ENCODE assay signal across 8 mouse cellular contexts in genomic region chr11:69416921-69417448, GRCm38 (mm10). TPM values are rescaled to one million over a fixed set of nuclear protein-coding genes. Genes with fewer than 3 reads are reported as not detected.
DNase-seq lines count a peak whose midpoint lies in the region; ATAC-seq lines count a peak whose summit lies in the region.

No protein-coding gene starts in this region.

- peak overlapping the region; percentile 95 for H3K4me2 ChIP-seq in kidney, embryonic 14.5 days (replicated peaks; ENCODE audit: low read depth, low read length)
- peak overlapping the region; percentile 96 for H3K4me2 ChIP-seq in hindbrain, embryonic 15.5 days
- H3K4me2 ChIP-seq in midbrain, embryonic 16.5 days (ENCODE audit: low read length), result peak overlapping the region; percentile 65

- peaks cover 14% of the 10 kb centered on the region for H3K36me3 ChIP-seq in kidney, embryonic 14.5 days (ENCODE audit: control insufficient read depth, insufficient read depth, low read length)
- peaks cover 6% of the 10 kb centered on the region; the same call in 1 of the 2 replicates for H3K36me3 ChIP-seq in hindbrain, embryonic 15.5 days
- H3K36me3 ChIP-seq in midbrain, embryonic 16.5 days (ENCODE audit: control insufficient read depth, insufficient read depth, low read length), result no peaks in the 10 kb centered on the region

- no peak for DNase-seq in kidney, postnatal 25 days
- peak; percentile 42 for DNase-seq in adipocyte (ENCODE audit: low spot score)
- no peak for DNase-seq in layer of hippocampus, adult 9-11 months
- no peak for DNase-seq in cerebellum, adult 9-11 months
- DNase-seq in layer of hippocampus, postnatal 25 days (ENCODE audit: extremely low spot score in 1 of 2, low spot score in 1 of 2), result no peak

- H3K27ac ChIP-seq in kidney, embryonic 14.5 days (ENCODE audit: low read depth, low read length), result peak overlapping the region; percentile 96
- H3K27ac ChIP-seq in hindbrain, embryonic 15.5 days (replicated peaks), result peak overlapping the region; percentile 98
- peak overlapping the region; percentile 99 for H3K27ac ChIP-seq in midbrain, embryonic 16.5 days (ENCODE audit: low read length)

- no peak for ATAC-seq in kidney, embryonic 14.5 days (ENCODE audit: low FRiP score, low TSS enrichment)
- no peak for ATAC-seq in hindbrain, embryonic 15.5 days (ENCODE audit: low FRiP score, low read depth)
- no peak for ATAC-seq in midbrain, embryonic 16.5 days

- peaks cover 14% of the 10 kb centered on the region for H3K27me3 ChIP-seq in kidney, embryonic 14.5 days (ENCODE audit: control insufficient read depth, insufficient read depth, low read length)
- H3K27me3 ChIP-seq in hindbrain, embryonic 15.5 days, result peaks cover 16% of the 10 kb centered on the region
- peaks cover 12% of the 10 kb centered on the region for H3K27me3 ChIP-seq in midbrain, embryonic 16.5 days (ENCODE audit: control insufficient read depth, insufficient read depth, low read depth, low read length)

- peak overlapping the region; percentile 69; the same call in 1 of the 2 replicates for H3K9ac ChIP-seq in kidney, embryonic 14.5 days (ENCODE audit: low read depth, low read length)
- peak overlapping the region; percentile 41 for H3K9ac ChIP-seq in hindbrain, embryonic 15.5 days
- H3K9ac ChIP-seq in midbrain, embryonic 16.5 days (ENCODE audit: low read depth, low read length), result peak overlapping the region; percentile 57

- no peaks in the 10 kb centered on the region for H3K9me3 ChIP-seq in kidney, embryonic 14.5 days (ENCODE audit: control insufficient read depth, low read length)
- H3K9me3 ChIP-seq in hindbrain, embryonic 15.5 days, result no peaks in the 10 kb centered on the region
- H3K9me3 ChIP-seq in midbrain, embryonic 16.5 days (replicated peaks; ENCODE audit: control insufficient read depth, low read length, poor library complexity, severe bottlenecking), result no peaks in the 10 kb centered on the region

- WGBS in kidney, embryonic 14.5 days, result 3% methylated on average over 8 of the region's 8 CpGs
- WGBS in hindbrain, embryonic 15.5 days, result 1% methylated on average over 8 of the region's 8 CpGs
- WGBS in midbrain, embryonic 16.5 days, result 2% methylated on average over 8 of the region's 8 CpGs

- H3K4me3 ChIP-seq in kidney, embryonic 14.5 days (ENCODE audit: low read length), result peak overlapping the region; percentile 84
- peak overlapping the region; percentile 65 for H3K4me3 ChIP-seq in hindbrain, embryonic 15.5 days
- H3K4me3 ChIP-seq in midbrain, embryonic 16.5 days (ENCODE audit: low read depth, low read length), result peak overlapping the region; percentile 67

- H3K4me1 ChIP-seq in kidney, embryonic 14.5 days (ENCODE audit: control insufficient read depth, insufficient read depth, low read length), result peaks cover 66% of the 10 kb centered on the region
- peaks cover 79% of the 10 kb centered on the region for H3K4me1 ChIP-seq in hindbrain, embryonic 15.5 days (replicated peaks)
- H3K4me1 ChIP-seq in midbrain, embryonic 16.5 days (ENCODE audit: control insufficient read depth, insufficient read depth, low read length), result peaks cover 56% of the 10 kb centered on the region

RNA-seq across cellular contexts. Expression of gene Kdm6b, which starts 3.5 kb away (rescaled TPM):
- 36.1 and 37.4 TPM in 2 replicates for polyA plus RNA-seq in kidney, embryonic 14.5 days (2014; fragmentation: Nextera tagmentation; extraction: Ambion mirVana)
- polyA plus RNA-seq in hindbrain, embryonic 15.5 days (2015; fragmentation: Nextera tagmentation; extraction: Ambion mirVana), result 33.7 and 34.9 TPM in 2 replicates
- polyA plus RNA-seq in midbrain, embryonic 16.5 days (2015; fragmentation: Nextera tagmentation; extraction: Ambion mirVana), result 36.4 and 39.0 TPM in 2 replicates
- total RNA-seq in layer of hippocampus, postnatal 25 days (2021), result 10 to 100 TPM; 28.5 to 41.2 TPM

RNA-seq across cellular contexts. Expression of gene Tmem88, which starts 19.0 kb away (rescaled TPM):
- polyA plus RNA-seq in kidney, embryonic 14.5 days (2014; fragmentation: Nextera tagmentation; extraction: Ambion mirVana), result 36.8 and 39.6 TPM in 2 replicates
- 6.8 and 7.2 TPM in 2 replicates for polyA plus RNA-seq in hindbrain, embryonic 15.5 days (2015; fragmentation: Nextera tagmentation; extraction: Ambion mirVana)
- polyA plus RNA-seq in midbrain, embryonic 16.5 days (2015; fragmentation: Nextera tagmentation; extraction: Ambion mirVana), result 5.2 and 5.9 TPM in 2 replicates
- total RNA-seq in layer of hippocampus, postnatal 25 days (2021), result 1 to 10 TPM; 2.5 TPM

RNA-seq across cellular contexts. Expression of gene Cyb5d1, which starts 21.6 kb away (rescaled TPM):
- 11.1 and 23.9 TPM in 2 replicates for polyA plus RNA-seq in kidney, embryonic 14.5 days (2014; fragmentation: Nextera tagmentation; extraction: Ambion mirVana)
- 30.6 and 33.5 TPM in 2 replicates for polyA plus RNA-seq in hindbrain, embryonic 15.5 days (2015; fragmentation: Nextera tagmentation; extraction: Ambion mirVana)
- 27.1 and 28.9 TPM in 2 replicates for polyA plus RNA-seq in midbrain, embryonic 16.5 days (2015; fragmentation: Nextera tagmentation; extraction: Ambion mirVana)
- total RNA-seq in layer of hippocampus, postnatal 25 days (2021), result 10 to 100 TPM; 40.8 to 43.6 TPM

RNA-seq across cellular contexts. Expression of gene Naa38, which starts 21.7 kb away (rescaled TPM):
- 172 and 221 TPM in 2 replicates for polyA plus RNA-seq in kidney, embryonic 14.5 days (2014; fragmentation: Nextera tagmentation; extraction: Ambion mirVana)
- polyA plus RNA-seq in hindbrain, embryonic 15.5 days (2015; fragmentation: Nextera tagmentation; extraction: Ambion mirVana), result 109 and 121 TPM in 2 replicates
- 86.2 and 89.6 TPM in 2 replicates for polyA plus RNA-seq in midbrain, embryonic 16.5 days (2015; fragmentation: Nextera tagmentation; extraction: Ambion mirVana)
- total RNA-seq in layer of hippocampus, postnatal 25 days (2021), result 100 to 1,000 TPM; 100 to 116 TPM

RNA-seq across cellular contexts. Expression of gene Chd3, which starts 47.8 kb away (rescaled TPM):
- 56.7 and 59.7 TPM in 2 replicates for polyA plus RNA-seq in kidney, embryonic 14.5 days (2014; fragmentation: Nextera tagmentation; extraction: Ambion mirVana)
- polyA plus RNA-seq in hindbrain, embryonic 15.5 days (2015; fragmentation: Nextera tagmentation; extraction: Ambion mirVana), result 83.5 and 83.7 TPM in 2 replicates
- polyA plus RNA-seq in midbrain, embryonic 16.5 days (2015; fragmentation: Nextera tagmentation; extraction: Ambion mirVana), result 82.8 and 86.1 TPM in 2 replicates
- total RNA-seq in layer of hippocampus, postnatal 25 days (2021), result 100 to 1,000 TPM; 504 to 538 TPM
